Mouse (Mus musculus): ENCODE measurements around the gene Capzb. TPM values are rescaled to one million over a fixed set of nuclear protein-coding genes. Genes with fewer than 3 reads are reported as not detected.

Capzb gene
- 250 and 281 TPM in 2 replicates for polyA plus RNA-seq (2014; fragmentation: Nextera tagmentation; extraction: Ambion mirVana)

- Histone ChIP-seq H3K9ac (replicated peaks; ENCODE audit: low read length) (peak within 1 kb of the TSS; percentile 93), H3K4me1 (ENCODE audit: control insufficient read depth, insufficient read depth, low read length) (peaks cover 25% of the 10 kb centered on the region), H3K4me3 (replicated peaks; ENCODE audit: low read depth, low read length) (peak within 1 kb of the TSS; percentile 94), H3K36me3 (ENCODE audit: control insufficient read depth, insufficient read depth, low read length) (0 out of 2 replicates have a peak, but pooled peaks cover 5% of the 10 kb centered on the region), H3K4me2 (ENCODE audit: low read length) (peak within 1 kb of the TSS; percentile 97), H3K9me3 (ENCODE audit: control insufficient read depth, low read length) (no peaks in the 10 kb centered on the region), H3K27me3 (ENCODE audit: control insufficient read depth, insufficient read depth, low read length) (no peaks in the 10 kb centered on the region), H3K27ac (replicated peaks; ENCODE audit: low read depth, low read length) (peak within 1 kb of the TSS; percentile 90)
- peak; percentile 98 for ATAC-seq (ENCODE audit: low FRiP score, low TSS enrichment)
- WGBS = under 1% methylated on average over 64 of the region's 69 CpGs
- DNase-seq = peak; percentile 99
Measured at GRCm38 (mm10) chr4:139192499-139193175, at the start of gene Capzb. Capzb (plus strand) TSS chr4:139192899.

GRCm38 (mm10) chr4:139142985-139143384 is 49.7 kb upstream of the Capzb start:
- peak overlapping the region; percentile 52; the same call in 1 of the 2 replicates for H3K27ac ChIP-seq (replicated peaks; ENCODE audit: low read depth, low read length)

GRCm38 (mm10) chr4:139144577-139144976 is 48.1 kb upstream of the Capzb start:
- ATAC-seq (ENCODE audit: low FRiP score, low TSS enrichment) (no peak), DNase-seq (peak; percentile 15)
- no peak overlapping the region for H3K4me3 ChIP-seq (replicated peaks; ENCODE audit: low read depth, low read length)
- H3K9ac ChIP-seq (replicated peaks; ENCODE audit: low read length) = no peak overlapping the region
- no peaks in the 10 kb centered on the region for H3K4me1 ChIP-seq (ENCODE audit: control insufficient read depth, insufficient read depth, low read length)
- H3K36me3 ChIP-seq (ENCODE audit: control insufficient read depth, insufficient read depth, low read length) = no peaks in the 10 kb centered on the region
- H3K4me2 ChIP-seq (ENCODE audit: low read length) = no peak overlapping the region
- no peaks in the 10 kb centered on the region for H3K27me3 ChIP-seq (ENCODE audit: control insufficient read depth, insufficient read depth, low read length)
- H3K9me3 ChIP-seq (ENCODE audit: control insufficient read depth, low read length) = peaks cover 9% of the 10 kb centered on the region
- H3K27ac ChIP-seq (replicated peaks; ENCODE audit: low read depth, low read length) = no peak overlapping the region
- WGBS = 71% methylated on average over 4 of the region's 4 CpGs

More at GRCm38 (mm10) chr4:139142985-139143384, 49.7 kb upstream of the Capzb start:
- 20% methylated on average over 9 of the region's 9 CpGs for whole genome bisulfite sequencing
- ATAC-seq (ENCODE audit: low FRiP score, low TSS enrichment) (no peak), DNase-seq (peak; percentile 80)
- peak overlapping the region; percentile 43 for H3K4me2 ChIP-seq (ENCODE audit: low read length)
- H3K27me3 ChIP-seq (ENCODE audit: control insufficient read depth, insufficient read depth, low read length) = no peaks in the 10 kb centered on the region
- no peaks in the 10 kb centered on the region for H3K4me1 ChIP-seq (ENCODE audit: control insufficient read depth, insufficient read depth, low read length)
- H3K4me3 ChIP-seq (replicated peaks; ENCODE audit: low read depth, low read length) = no peak overlapping the region
- no peak overlapping the region; the same call in 1 of the 2 replicates for H3K9ac ChIP-seq (replicated peaks; ENCODE audit: low read length)
- H3K9me3 ChIP-seq (ENCODE audit: control insufficient read depth, low read length) = peaks cover 1% of the 10 kb centered on the region; the same call in 1 of the 2 replicates
- no peaks in the 10 kb centered on the region for H3K36me3 ChIP-seq (ENCODE audit: control insufficient read depth, insufficient read depth, low read length)

GRCm38 (mm10) chr4:139145156-139145555 is 47.5 kb upstream of the Capzb start:
- Histone ChIP-seq H3K4me1 (ENCODE audit: control insufficient read depth, insufficient read depth, low read length) (no peaks in the 10 kb centered on the region), H3K4me2 (ENCODE audit: low read length) (no peak overlapping the region), H3K9me3 (ENCODE audit: control insufficient read depth, low read length) (peaks cover 9% of the 10 kb centered on the region)

GRCm38 (mm10) chr4:139146760-139147159 is 45.9 kb upstream of the Capzb start:
- DNase-seq (no peak), ATAC-seq (ENCODE audit: low FRiP score, low TSS enrichment) (no peak)
- no peaks in the 10 kb centered on the region for H3K4me1 ChIP-seq (ENCODE audit: control insufficient read depth, insufficient read depth, low read length)
- no peaks in the 10 kb centered on the region for H3K27me3 ChIP-seq (ENCODE audit: control insufficient read depth, insufficient read depth, low read length)
- no peaks in the 10 kb centered on the region for H3K36me3 ChIP-seq (ENCODE audit: control insufficient read depth, insufficient read depth, low read length)
- WGBS = 85% methylated on average over 5 of the region's 5 CpGs
- no peak overlapping the region for H3K4me3 ChIP-seq (replicated peaks; ENCODE audit: low read depth, low read length)
- H3K27ac ChIP-seq (replicated peaks; ENCODE audit: low read depth, low read length) = no peak overlapping the region
- H3K9ac ChIP-seq (replicated peaks; ENCODE audit: low read length) = no peak overlapping the region
- H3K4me2 ChIP-seq (ENCODE audit: low read length) = no peak overlapping the region
- H3K9me3 ChIP-seq (ENCODE audit: control insufficient read depth, low read length) = peaks cover 9% of the 10 kb centered on the region

More at GRCm38 (mm10) chr4:139145156-139145555, 47.5 kb upstream of the Capzb start:
- no peaks in the 10 kb centered on the region for H3K27me3 ChIP-seq (ENCODE audit: control insufficient read depth, insufficient read depth, low read length)
- no peak overlapping the region for H3K4me3 ChIP-seq (replicated peaks; ENCODE audit: low read depth, low read length)
- DNase-seq = no peak
- no peak overlapping the region for H3K27ac ChIP-seq (replicated peaks; ENCODE audit: low read depth, low read length)
- WGBS = 96% methylated on average over 11 of the region's 11 CpGs
- H3K36me3 ChIP-seq (ENCODE audit: control insufficient read depth, insufficient read depth, low read length) = no peaks in the 10 kb centered on the region
- no peak for ATAC-seq (ENCODE audit: low FRiP score, low TSS enrichment)
- H3K9ac ChIP-seq (replicated peaks; ENCODE audit: low read length) = no peak overlapping the region

- no peak overlapping the region for H3K4me3 ChIP-seq (replicated peaks; ENCODE audit: low read depth, low read length)
- 69% methylated on average over 6 of the region's 6 CpGs for WGBS
- no peak for ATAC-seq (ENCODE audit: low FRiP score, low TSS enrichment)
- no peak for DNase-seq
- no peaks in the 10 kb centered on the region for H3K27me3 ChIP-seq (ENCODE audit: control insufficient read depth, insufficient read depth, low read length)
- no peak overlapping the region for H3K27ac ChIP-seq (replicated peaks; ENCODE audit: low read depth, low read length)
- H3K36me3 ChIP-seq (ENCODE audit: control insufficient read depth, insufficient read depth, low read length) = no peaks in the 10 kb centered on the region
- H3K9me3 ChIP-seq (ENCODE audit: control insufficient read depth, low read length) = peaks cover 9% of the 10 kb centered on the region
- H3K4me2 ChIP-seq (ENCODE audit: low read length) = no peak overlapping the region
- no peaks in the 10 kb centered on the region for H3K4me1 ChIP-seq (ENCODE audit: control insufficient read depth, insufficient read depth, low read length)
- no peak overlapping the region for H3K9ac ChIP-seq (replicated peaks; ENCODE audit: low read length)
Measured at GRCm38 (mm10) chr4:139151370-139151769, 41.3 kb upstream of the Capzb start.

GRCm38 (mm10) chr4:139154576-139155307 is 38.0 kb upstream of the Capzb start:
- Histone ChIP-seq H3K4me1 (ENCODE audit: control insufficient read depth, insufficient read depth, low read length) (no peaks in the 10 kb centered on the region), H3K27me3 (ENCODE audit: control insufficient read depth, insufficient read depth, low read length) (no peaks in the 10 kb centered on the region), H3K27ac (replicated peaks; ENCODE audit: low read depth, low read length) (no peak overlapping the region), H3K4me3 (replicated peaks; ENCODE audit: low read depth, low read length) (no peak overlapping the region), H3K9me3 (ENCODE audit: control insufficient read depth, low read length) (no peaks in the 10 kb centered on the region), H3K9ac (replicated peaks; ENCODE audit: low read length) (no peak overlapping the region), H3K36me3 (ENCODE audit: control insufficient read depth, insufficient read depth, low read length) (no peaks in the 10 kb centered on the region), H3K4me2 (ENCODE audit: low read length) (no peak overlapping the region)
- WGBS = 79% methylated on average over 20 of the region's 20 CpGs
- DNase-seq (no peak), ATAC-seq (ENCODE audit: low FRiP score, low TSS enrichment) (no peak)

- H3K4me2 ChIP-seq (ENCODE audit: low read length) = no peak overlapping the region
- DNase-seq (no peak), ATAC-seq (ENCODE audit: low FRiP score, low TSS enrichment) (no peak)
- no peak overlapping the region for H3K9ac ChIP-seq (replicated peaks; ENCODE audit: low read length)
- H3K27ac ChIP-seq (replicated peaks; ENCODE audit: low read depth, low read length) = no peak overlapping the region
- WGBS = 87% methylated on average over 6 of the region's 6 CpGs
- H3K36me3 ChIP-seq (ENCODE audit: control insufficient read depth, insufficient read depth, low read length) = no peaks in the 10 kb centered on the region
- H3K4me1 ChIP-seq (ENCODE audit: control insufficient read depth, insufficient read depth, low read length) = no peaks in the 10 kb centered on the region
- no peak overlapping the region for H3K4me3 ChIP-seq (replicated peaks; ENCODE audit: low read depth, low read length)
- no peaks in the 10 kb centered on the region for H3K27me3 ChIP-seq (ENCODE audit: control insufficient read depth, insufficient read depth, low read length)
- H3K9me3 ChIP-seq (ENCODE audit: control insufficient read depth, low read length) = no peaks in the 10 kb centered on the region
Measured at GRCm38 (mm10) chr4:139156538-139156937, 36.2 kb upstream of the Capzb start.
